Mouse (Mus musculus) forebrain, embryonic 11.5 days (tissue): ENCODE data around the gene Slc7a11. TPM values are rescaled to one million over a fixed set of nuclear protein-coding genes. Genes with fewer than 3 reads are reported as not detected.

Experiments
- ATAC-seq: fragments of 200-750 bp; cut with Nextera tagmentation; replicated peaks from 2 replicates; pipeline ENCODE4 v1.8.0; 2017; ENCODE audit warnings: moderate TSS enrichment; ENCODE audit not compliant: low FRiP score
- DNase-seq: peaks from one replicate; pipeline ENCODE4 v3.0.0-alpha.2; 2017; ENCODE audit warnings: low spot score
- H3K27ac ChIP-seq: fragments of 300-500 bp; sonication (generic); 2 replicates; pipeline ENCODE4 v1.5.1; 2014; ENCODE audit warnings: low read depth, low read length
- H3K27me3 ChIP-seq: fragments of 300-500 bp; sonication (generic); 2 replicates; pipeline ENCODE4 v1.6.1; 2014; ENCODE audit warnings: mild to moderate bottlenecking, low read length, mixed read lengths; ENCODE audit not compliant: control insufficient read depth, insufficient read depth
- H3K36me3 ChIP-seq: fragments of 300-500 bp; sonication (generic); 2 replicates; pipeline ENCODE4 v1.6.1; 2014; ENCODE audit warnings: mild to moderate bottlenecking, low read length, moderate library complexity, mixed read lengths; ENCODE audit not compliant: control insufficient read depth, insufficient read depth
- H3K4me1 ChIP-seq: fragments of 300-500 bp; sonication (generic); replicated peaks from 2 replicates; pipeline ENCODE4 v1.6.1; 2014; ENCODE audit warnings: low read length, mixed read lengths; ENCODE audit not compliant: control insufficient read depth, insufficient read depth
- H3K4me2 ChIP-seq: fragments of 300-500 bp; sonication (generic); 2 replicates; pipeline ENCODE4 v1.6.1; 2014; ENCODE audit warnings: low read depth, mild to moderate bottlenecking, low read length, moderate library complexity, mixed read lengths; ENCODE audit not compliant: severe bottlenecking
- H3K4me3 ChIP-seq: fragments of 300-500 bp; sonication (generic); 2 replicates; pipeline ENCODE4 v1.5.1; 2014; ENCODE audit warnings: low read depth, low read length
- H3K9ac ChIP-seq: fragments of 300-500 bp; sonication (generic); 2 replicates; pipeline ENCODE4 v1.6.1; 2014; ENCODE audit warnings: low read length
- H3K9me3 ChIP-seq: fragments of 300-500 bp; sonication (generic); 2 replicates; pipeline ENCODE4 v1.6.1; 2016; ENCODE audit warnings: low read length, mixed read lengths; ENCODE audit not compliant: control insufficient read depth
- WGBS: fragments of 180-500 bp; shearing (Covaris S2); extraction: QIAGEN DNeasy Blood & Tissue Kit; methylation state at CpG from one replicate; pipeline ENCODE4 v1.1.7; 2014; 5-methylcytosine and 5-hydroxymethylcytosine counted together
- polyA plus RNA-seq: library from polyadenylated mRNA; unstranded; fragments of >200 nt; fragmentation: Nextera tagmentation; extraction: Ambion mirVana; gene quantifications from 2 replicates; pipeline ENCODE4 v1.2.1, GENCODE M21; 2014

The Slc7a11 gene
- polyA plus RNA-seq, 1 experiment from 2014 or later, result 1.5 TPM

DNA sequence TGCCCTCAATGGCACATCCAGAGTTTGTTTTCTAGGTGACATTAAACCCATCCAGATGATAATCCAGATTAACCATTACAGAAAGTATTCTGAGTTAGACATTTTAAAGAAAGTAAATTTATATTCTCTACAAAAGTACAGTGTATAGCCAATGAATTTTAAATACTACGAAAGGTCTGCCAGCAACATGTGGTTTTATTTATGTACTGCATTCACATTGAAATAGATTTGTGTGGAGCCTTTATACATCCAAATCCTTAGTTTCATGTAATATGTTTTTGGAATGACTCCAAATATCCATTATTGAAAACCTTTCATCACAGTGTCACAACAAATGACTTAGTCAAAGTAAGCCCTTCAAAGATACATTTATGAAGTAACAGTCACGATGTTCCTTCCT, 402.3 kb downstream of the Slc7a11 start:
- H3K4me1 ChIP-seq, result no peaks in the 10 kb centered on the region
- DNase-seq (no peak), ATAC-seq (no peak)
- no peaks in the 10 kb centered on the region for H3K27me3 ChIP-seq
- no peak overlapping the region for H3K4me3 ChIP-seq
- 92% methylated on average over 2 of the region's 2 CpGs for WGBS
- H3K4me2 ChIP-seq, result no peak overlapping the region
- H3K9me3 ChIP-seq, result no peaks in the 10 kb centered on the region
- no peak overlapping the region for H3K9ac ChIP-seq
- H3K36me3 ChIP-seq, result no peaks in the 10 kb centered on the region
- H3K27ac ChIP-seq, result no peak overlapping the region

- Histone ChIP-seq H3K4me2 (no peak overlapping the region), H3K9ac (no peak overlapping the region), H3K27ac (no peak overlapping the region), H3K9me3 (no peaks in the 10 kb centered on the region), H3K4me3 (no peak overlapping the region), H3K36me3 (no peaks in the 10 kb centered on the region), H3K27me3 (no peaks in the 10 kb centered on the region), H3K4me1 (no peaks in the 10 kb centered on the region)
- no peak for ATAC-seq
- no peak for DNase-seq
- WGBS, result 83% methylated on average over 9 of the region's 9 CpGs
These were observed 407.4 kb downstream of the Slc7a11 start for GRCm38 (mm10) chr3:50035875-50036528.

DNA sequence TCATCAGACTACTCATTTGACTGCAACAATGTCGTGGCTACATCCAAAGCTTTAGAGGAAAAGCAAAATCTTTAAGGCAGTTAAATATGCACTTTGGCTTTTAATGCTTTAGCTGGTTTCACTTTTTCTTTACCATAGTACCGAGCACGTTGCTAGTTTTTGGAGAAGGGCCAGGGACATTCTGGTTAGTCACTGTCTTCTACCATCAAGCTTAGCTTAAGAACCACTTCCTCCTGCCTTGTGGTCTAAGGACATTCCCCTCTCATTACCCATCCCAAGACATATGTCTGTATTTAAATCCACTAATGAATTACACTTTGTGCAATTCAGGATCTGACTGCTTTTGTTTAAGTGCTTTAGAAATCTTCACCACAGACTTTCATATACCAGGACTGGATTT, 410.1 kb downstream of the Slc7a11 start:
- H3K27ac ChIP-seq, result no peak overlapping the region
- H3K36me3 ChIP-seq, result no peaks in the 10 kb centered on the region
- H3K9me3 ChIP-seq, result no peaks in the 10 kb centered on the region
- DNase-seq (no peak), ATAC-seq (no peak)
- 91% methylated on average over 3 of the region's 3 CpGs for WGBS
- no peaks in the 10 kb centered on the region for H3K4me1 ChIP-seq
- H3K4me3 ChIP-seq, result no peak overlapping the region
- no peaks in the 10 kb centered on the region for H3K27me3 ChIP-seq
- no peak overlapping the region for H3K4me2 ChIP-seq
- H3K9ac ChIP-seq, result no peak overlapping the region

DNA sequence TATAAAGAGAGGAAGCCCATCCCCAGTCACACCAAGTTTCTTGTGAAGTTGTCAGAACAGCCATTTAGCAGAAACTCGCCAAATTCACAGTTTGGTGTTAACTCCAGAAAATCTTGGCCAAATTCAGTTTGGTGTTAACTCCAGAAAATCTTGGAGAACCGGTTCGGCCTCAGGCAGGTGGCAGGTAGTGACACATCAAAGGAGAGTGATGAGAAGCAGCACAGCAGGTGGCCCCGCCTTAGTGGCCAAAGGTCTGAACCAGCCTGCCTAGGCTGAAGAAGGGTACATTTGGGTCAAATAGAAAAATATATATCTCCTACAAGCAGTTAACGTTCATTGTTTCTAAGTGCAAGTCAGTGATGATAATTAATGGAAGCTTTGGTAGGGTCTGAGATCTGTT, 417.4 kb downstream of the Slc7a11 start:
- Histone ChIP-seq H3K4me1 (no peaks in the 10 kb centered on the region), H3K4me3 (no peak overlapping the region), H3K27me3 (no peaks in the 10 kb centered on the region), H3K9me3 (no peaks in the 10 kb centered on the region), H3K4me2 (no peak overlapping the region), H3K36me3 (no peaks in the 10 kb centered on the region), H3K27ac (no peak overlapping the region), H3K9ac (no peak overlapping the region)
- no peak for ATAC-seq
- no peak for DNase-seq
- 62% methylated on average over 5 of the region's 5 CpGs for WGBS

- Histone ChIP-seq H3K9ac (no peak overlapping the region), H3K36me3 (no peaks in the 10 kb centered on the region), H3K27me3 (no peaks in the 10 kb centered on the region), H3K9me3 (no peaks in the 10 kb centered on the region), H3K4me1 (no peaks in the 10 kb centered on the region), H3K4me3 (no peak overlapping the region), H3K27ac (no peak overlapping the region), H3K4me2 (no peak overlapping the region)
- WGBS, result 69% methylated on average over 4 of the region's 4 CpGs
- ATAC-seq (peak; percentile 61; the same call in 1 of the 2 replicates), DNase-seq (no peak)
These were observed 429.0 kb downstream of the Slc7a11 start for GRCm38 (mm10) chr3:50014396-50014795.

DNA sequence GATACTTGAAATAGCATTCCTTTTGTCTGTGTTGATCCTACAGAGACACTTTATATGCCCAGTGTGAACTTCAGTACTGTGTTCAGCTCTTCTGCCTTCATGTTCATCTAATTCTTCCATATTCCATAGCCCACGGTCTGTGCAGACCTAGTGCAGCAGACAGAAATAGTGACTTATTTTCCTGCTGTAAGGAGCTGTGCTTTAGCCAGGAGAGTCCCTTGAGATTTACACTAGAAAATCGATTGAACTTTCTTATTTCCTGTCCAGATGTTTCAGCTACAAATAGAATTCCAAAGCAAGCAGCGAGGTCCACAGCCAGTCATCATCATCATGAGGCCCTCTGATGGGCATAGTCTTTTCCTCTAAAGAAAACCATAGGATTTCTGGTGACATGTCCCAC, 431.4 kb downstream of the Slc7a11 start:
- ATAC-seq (no peak), DNase-seq (no peak)
- H3K27ac ChIP-seq, result no peak overlapping the region
- no peaks in the 10 kb centered on the region for H3K4me1 ChIP-seq
- 77% methylated on average over 3 of the region's 3 CpGs for WGBS
- H3K27me3 ChIP-seq, result no peaks in the 10 kb centered on the region
- no peak overlapping the region for H3K4me2 ChIP-seq
- H3K36me3 ChIP-seq, result no peaks in the 10 kb centered on the region
- no peak overlapping the region for H3K9ac ChIP-seq
- no peak overlapping the region for H3K4me3 ChIP-seq
- no peaks in the 10 kb centered on the region for H3K9me3 ChIP-seq

- no peak overlapping the region for H3K4me3 ChIP-seq
- H3K27ac ChIP-seq, result no peak overlapping the region
- WGBS, result 69% methylated on average over 5 of the region's 5 CpGs
- DNase-seq (no peak), ATAC-seq (no peak)
- no peaks in the 10 kb centered on the region for H3K4me1 ChIP-seq
- no peaks in the 10 kb centered on the region for H3K9me3 ChIP-seq
- H3K36me3 ChIP-seq, result no peaks in the 10 kb centered on the region
- no peaks in the 10 kb centered on the region for H3K27me3 ChIP-seq
- H3K4me2 ChIP-seq, result no peak overlapping the region
- H3K9ac ChIP-seq, result no peak overlapping the region
These were observed 439.3 kb downstream of the Slc7a11 start for GRCm38 (mm10) chr3:50003970-50004683.

- no peak overlapping the region for H3K4me2 ChIP-seq
- no peaks in the 10 kb centered on the region for H3K27me3 ChIP-seq
- no peaks in the 10 kb centered on the region for H3K36me3 ChIP-seq
- no peak for DNase-seq
- ATAC-seq, result no peak
- H3K27ac ChIP-seq, result no peak overlapping the region
- no peaks in the 10 kb centered on the region for H3K4me1 ChIP-seq
- H3K9me3 ChIP-seq, result no peaks in the 10 kb centered on the region
- H3K4me3 ChIP-seq, result no peak overlapping the region
- no peak overlapping the region for H3K9ac ChIP-seq
These were observed 441.3 kb downstream of the Slc7a11 start for GRCm38 (mm10) chr3:50002067-50002466.

- no peak for DNase-seq
- Histone ChIP-seq H3K27ac (no peak overlapping the region), H3K9ac (no peak overlapping the region), H3K4me1 (no peaks in the 10 kb centered on the region), H3K36me3 (no peaks in the 10 kb centered on the region), H3K9me3 (no peaks in the 10 kb centered on the region), H3K4me2 (no peak overlapping the region), H3K27me3 (no peaks in the 10 kb centered on the region), H3K4me3 (no peak overlapping the region)
- 77% methylated on average over 1 of the region's 1 CpGs for WGBS
- ATAC-seq, result no peak
These were observed 441.8 kb downstream of the Slc7a11 start for GRCm38 (mm10) chr3:50001635-50002034.
